Mouse (Mus musculus): ENCODE data around the gene Hspa1b. TPM values are rescaled to one million over a fixed set of nuclear protein-coding genes. Genes with fewer than 3 reads are reported as not detected.

Gene Hspa1b
- total and polyA plus RNA-seq, 3 experiments = 0.08 to 0.15 TPM; not detected in 1

GRCm38 (mm10) chr17:34950514-34951455 is 8.3 kb downstream of the Hspa1b start:
- DNase-seq (ENCODE audit: extremely low read depth) = peak; percentile 37

GRCm38 (mm10) chr17:34949553-34949969 is 9.5 kb downstream of the Hspa1b start:
- no peak overlapping the region; the same call in 1 of the 2 replicates for H3K4me2 ChIP-seq (ENCODE audit: insufficient read depth, low read depth, poor library complexity, severe bottlenecking)
- no peak overlapping the region for H3K27ac ChIP-seq (ENCODE audit: insufficient read depth, low read depth)
- no peak overlapping the region for H3K9ac ChIP-seq (ENCODE audit: insufficient read depth, low read depth)
- no peaks in the 10 kb centered on the region for H3K9me3 ChIP-seq (replicated peaks; ENCODE audit: low read length)
- H3K4me1 ChIP-seq (ENCODE audit: control insufficient read depth in 1 of 2, insufficient read depth in 2 of 2) = peaks cover 10 to 19% of the 10 kb centered on the region in 2 experiments; a peak in 3 of 4 replicates
- peaks cover 19% of the 10 kb centered on the region for H3K79me2 ChIP-seq (replicated peaks; ENCODE audit: control insufficient read depth, extremely low read depth, insufficient read depth, poor library complexity, severe bottlenecking)
- no peaks in the 10 kb centered on the region for H3K27me3 ChIP-seq (replicated peaks)
- H3K36me3 ChIP-seq (replicated peaks in 1 of 2; ENCODE audit: control insufficient read depth in 1 of 2, insufficient read depth in 1 of 2, low read length in 1 of 2) = peaks cover 15 to 36% of the 10 kb centered on the region in 2 experiments
- H3K4me3 ChIP-seq (replicated peaks in 1 of 3; ENCODE audit: low read depth in 2 of 3, low read length in 2 of 3, poor library complexity in 1 of 3) = peak overlapping the region in 1 of 3 experiments; percentile 98
- peak; percentile 53 for DNase-seq (ENCODE audit: extremely low read depth)
- in situ Hi-C loops (cut with MboI; ENCODE audit: low pct_ligation_motif_present, low pct_unique_long_range_greater_than_20kb, low sequenced_read_pairs) = no loop called here
- TF ChIP-seq MAZ (IDR thresholded peaks at IDR 0.05; ENCODE audit: low read depth, low read length) = no peak
- TF ChIP-seq USF1 (IDR thresholded peaks at IDR 0.05; ENCODE audit: low read depth, low read length) = no peak
- no peak for TF ChIP-seq SMC3 (IDR thresholded peaks at IDR 0.05; ENCODE audit: low read depth, low read length)
- no peak for TF ChIP-seq IRF4 (IDR thresholded peaks at IDR 0.05; ENCODE audit: low read depth, low read length)
- TF ChIP-seq POLR2AphosphoS2 (IDR thresholded peaks at IDR 0.05; ENCODE audit: low read depth, low read length) = peak; percentile 68; the same call in 1 of the 2 replicates
- TF ChIP-seq POLR2A (IDR thresholded peaks at IDR 0.05; ENCODE audit: low read depth, low read length) = peak; percentile 60; the same call in 1 of the 2 replicates
- TF ChIP-seq ZMIZ1 (IDR thresholded peaks at IDR 0.05; ENCODE audit: low read depth, low read length) = peak; percentile 10; the same call in 1 of the 2 replicates
- dilution Hi-C loops (cut with MboI; ENCODE audit: extremely low pct_ligation_motif_present, extremely low pct_unique_long_range_greater_than_20kb, low sequenced_read_pairs) = no loop called here

More at GRCm38 (mm10) chr17:34950514-34951455, 8.3 kb downstream of the Hspa1b start:
- Histone ChIP-seq H3K4me2 (ENCODE audit: insufficient read depth, low read depth, poor library complexity, severe bottlenecking) (peak overlapping the region; percentile 87), H3K27me3 (replicated peaks) (no peaks in the 10 kb centered on the region), H3K9ac (ENCODE audit: insufficient read depth, low read depth) (peak overlapping the region; percentile 92), H3K79me2 (replicated peaks; ENCODE audit: control insufficient read depth, extremely low read depth, insufficient read depth, poor library complexity, severe bottlenecking) (peaks cover 19% of the 10 kb centered on the region), H3K4me1 (ENCODE audit: control insufficient read depth in 1 of 2, insufficient read depth in 2 of 2) (peaks cover 10 to 19% of the 10 kb centered on the region in 2 experiments; a peak in 3 of 4 replicates), H3K27ac (ENCODE audit: insufficient read depth, low read depth) (peak overlapping the region; percentile 51; the same call in 1 of the 2 replicates), H3K36me3 (replicated peaks in 1 of 2; ENCODE audit: control insufficient read depth in 1 of 2, insufficient read depth in 1 of 2, low read length in 1 of 2) (peaks cover 15 to 29% of the 10 kb centered on the region in 2 experiments), H3K9me3 (replicated peaks; ENCODE audit: low read length) (no peaks in the 10 kb centered on the region), H3K4me3 (replicated peaks in 1 of 3; ENCODE audit: low read depth in 2 of 3, low read length in 2 of 3, poor library complexity in 1 of 3) (peak overlapping the region; percentile 87 to 98 (median 96))
- in situ Hi-C loops (cut with MboI; ENCODE audit: low pct_ligation_motif_present, low pct_unique_long_range_greater_than_20kb, low sequenced_read_pairs) (no loop called here), dilution Hi-C loops (cut with MboI; ENCODE audit: extremely low pct_ligation_motif_present, extremely low pct_unique_long_range_greater_than_20kb, low sequenced_read_pairs) (no loop called here)
- peak; percentile 26 to 43; a peak in 2 of 4 replicates for TF ChIP-seq CTCF (conservative IDR thresholded peaks at IDR 0.05 in 1 of 2, IDR thresholded peaks at IDR 0.05 in 1 of 2; ENCODE audit: low read depth in 2 of 2, low read length in 2 of 2)
- no peak for TF ChIP-seq NRF1 (IDR thresholded peaks at IDR 0.05; ENCODE audit: low read depth, low read length)
- no peak for TF ChIP-seq MAX (IDR thresholded peaks at IDR 0.05; ENCODE audit: low read length)
- TF ChIP-seq USF2 (conservative IDR thresholded peaks at IDR 0.05; ENCODE audit: low read depth, low read length) = no peak
- TF ChIP-seq KAT2A (IDR thresholded peaks at IDR 0.05; ENCODE audit: insufficient replicate concordance, low read length) = no peak
- no peak for TF ChIP-seq E2F4 (IDR thresholded peaks at IDR 0.05; ENCODE audit: insufficient replicate concordance, low read depth, low read length)
- peak; percentile 78 for TF ChIP-seq ZNF384 (IDR thresholded peaks at IDR 0.05; ENCODE audit: low read depth, low read length)
- 0 out of 2 replicates have a peak, but pooled peaks have one; percentile 21 for TF ChIP-seq CHD2 (IDR thresholded peaks at IDR 0.05; ENCODE audit: low read length)
- TF ChIP-seq JUND (conservative IDR thresholded peaks at IDR 0.05; ENCODE audit: low read depth, low read length) = no peak
- TF ChIP-seq ZKSCAN1 (IDR thresholded peaks at IDR 0.05; ENCODE audit: borderline replicate concordance, low read depth, low read length) = no peak
- TF ChIP-seq SMC3 (IDR thresholded peaks at IDR 0.05; ENCODE audit: low read depth, low read length) = no peak
- peak; percentile 25; the same call in 1 of the 2 replicates for TF ChIP-seq ZMIZ1 (IDR thresholded peaks at IDR 0.05; ENCODE audit: low read depth, low read length)
- TF ChIP-seq EP300 (IDR thresholded peaks at IDR 0.05; ENCODE audit: low read length) = no peak
- no peak; the same call in 1 of the 2 replicates for TF ChIP-seq CHD1 (IDR thresholded peaks at IDR 0.05; ENCODE audit: low read depth, low read length)
- TF ChIP-seq MAFK (IDR thresholded peaks at IDR 0.05; ENCODE audit: insufficient replicate concordance, low read length) = no peak
- no peak for TF ChIP-seq RCOR1 (conservative IDR thresholded peaks at IDR 0.05; ENCODE audit: low read depth, low read length)
- TF ChIP-seq PAX5 (IDR thresholded peaks at IDR 0.05; ENCODE audit: low read length) = no peak
- TF ChIP-seq NELFE (IDR thresholded peaks at IDR 0.05; ENCODE audit: low read depth, low read length) = no peak
- no peak for TF ChIP-seq TBP (conservative IDR thresholded peaks at IDR 0.05; ENCODE audit: low read depth, low read length)
- TF ChIP-seq MYC (IDR thresholded peaks at IDR 0.05; ENCODE audit: low read depth, low read length) = peak; percentile 81
- TF ChIP-seq BHLHE40 (IDR thresholded peaks at IDR 0.05; ENCODE audit: low read depth, low read length) = no peak
- no peak for TF ChIP-seq GABPA (IDR thresholded peaks at IDR 0.05; ENCODE audit: insufficient replicate concordance, low read depth, low read length)
- no peak for TF ChIP-seq USF1 (IDR thresholded peaks at IDR 0.05; ENCODE audit: low read depth, low read length)
- no peak for TF ChIP-seq ETS1 (conservative IDR thresholded peaks at IDR 0.05; ENCODE audit: low read depth, low read length)
- TF ChIP-seq HCFC1 (IDR thresholded peaks at IDR 0.05; ENCODE audit: low read depth, low read length) = no peak
- TF ChIP-seq SIN3A (IDR thresholded peaks at IDR 0.05; ENCODE audit: low read length) = peak; percentile 49; the same call in 1 of the 2 replicates
